Mouse (Mus musculus): ENCODE data around the gene Dixdc1.
A peak's percentile ranks its signal among the peaks of the same experiment; 100 is the strongest.

Dixdc1 gene

DNA sequence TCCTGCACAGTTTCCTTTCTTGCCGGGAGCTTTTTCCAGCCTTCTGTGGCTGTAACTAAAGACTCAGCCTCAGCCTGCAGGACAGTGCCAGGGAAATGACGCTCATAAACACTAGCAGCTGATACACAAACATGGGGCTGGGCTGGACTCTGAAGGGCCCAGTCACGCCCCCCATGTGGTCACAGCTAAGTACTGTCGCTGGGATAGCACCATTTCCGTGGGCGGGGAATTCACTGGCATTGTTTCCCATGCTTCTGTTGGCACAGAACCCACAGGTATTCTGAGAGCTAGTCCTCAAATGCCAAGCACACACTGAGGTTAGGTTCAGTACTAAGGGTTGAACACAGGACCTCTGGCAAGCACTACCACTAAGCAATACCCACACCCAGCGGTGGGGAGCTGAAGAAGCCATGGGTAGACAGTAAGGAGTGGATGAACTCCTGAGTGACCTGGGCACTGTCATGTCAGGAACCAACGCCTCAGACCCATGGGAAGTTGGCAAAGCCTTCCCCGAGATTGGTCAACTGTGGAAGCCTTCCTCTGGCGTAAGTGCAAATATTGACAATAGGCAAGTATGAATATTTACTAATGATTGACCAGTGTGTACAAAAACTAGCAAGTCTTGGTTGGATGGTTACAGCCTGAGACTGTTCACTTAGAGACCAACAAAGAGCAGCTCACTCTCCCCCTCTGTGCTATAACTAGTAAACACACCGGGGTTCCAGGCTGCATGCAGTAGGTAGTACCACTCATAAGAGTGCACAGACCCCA, 38.2 kb downstream of the Dixdc1 start:
- no peak for DNase-seq (ENCODE audit: low spot score)

DNA sequence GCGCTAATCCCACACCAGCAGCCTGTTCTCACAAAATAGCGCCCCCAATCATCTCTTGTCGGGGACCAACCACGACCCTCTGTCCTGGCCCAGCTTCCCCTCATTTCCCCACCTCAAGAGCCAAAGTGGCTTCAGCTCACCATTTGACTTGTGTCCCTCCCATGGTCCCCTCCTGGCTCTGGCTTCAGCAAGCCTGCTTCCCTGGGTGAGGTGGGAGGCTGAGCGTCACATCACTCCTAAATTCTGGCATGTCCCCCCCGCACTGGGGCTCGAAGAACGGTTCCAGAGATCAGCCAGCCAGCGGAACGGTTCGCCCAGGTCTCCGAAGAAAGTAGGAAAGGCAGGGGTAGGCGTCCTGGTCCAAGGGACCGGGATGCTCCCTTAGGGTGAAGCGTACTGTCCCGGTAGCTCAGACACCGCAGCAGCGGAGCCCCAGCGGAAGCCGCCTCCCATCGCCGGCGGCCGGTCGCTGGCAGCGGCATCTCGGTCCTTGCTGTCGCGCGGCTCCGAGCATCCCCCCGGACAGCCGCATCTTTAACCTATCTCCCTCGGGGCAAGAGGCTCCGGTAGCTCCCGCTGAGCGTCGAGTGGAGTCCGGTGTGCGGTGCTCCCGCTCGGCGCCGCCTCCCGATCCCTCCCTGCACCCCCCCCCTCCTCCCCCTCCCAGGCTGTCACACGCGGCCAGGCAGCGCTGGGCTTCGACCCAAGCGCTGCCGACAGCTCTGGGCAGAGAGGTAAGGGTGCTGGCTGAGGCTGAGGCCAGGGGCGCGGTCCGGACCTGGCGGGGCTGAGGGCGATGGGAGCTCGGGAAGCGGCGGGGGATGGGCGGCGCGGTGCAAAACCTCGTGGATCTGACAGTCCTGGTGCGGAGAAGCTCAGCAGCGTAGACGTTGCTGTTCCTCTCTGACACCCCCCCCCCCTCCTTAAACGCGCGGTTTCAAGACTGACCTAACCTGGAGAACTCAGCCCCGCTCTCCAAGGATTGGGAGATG, 40.6 kb downstream of the Dixdc1 start:
- no peak for DNase-seq (ENCODE audit: low spot score)

DNA sequence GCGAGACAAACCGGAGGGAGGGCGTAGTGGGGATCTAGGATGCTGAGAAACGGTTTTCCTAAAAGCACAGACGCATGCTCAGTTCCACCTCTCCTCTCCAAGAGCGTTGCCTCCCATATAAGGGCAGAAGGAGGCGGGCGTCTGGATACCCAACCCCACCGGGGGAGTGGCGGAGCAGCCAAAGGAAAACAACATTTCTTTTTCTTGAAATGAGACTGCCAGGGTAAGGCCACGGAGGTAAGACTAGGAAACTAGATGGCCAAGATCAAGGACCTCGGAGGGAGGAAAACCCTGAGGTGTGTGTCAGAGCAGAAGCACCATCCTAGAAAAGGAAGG, 41.6 kb downstream of the Dixdc1 start:
- no peak for DNase-seq (ENCODE audit: low spot score)

DNA sequence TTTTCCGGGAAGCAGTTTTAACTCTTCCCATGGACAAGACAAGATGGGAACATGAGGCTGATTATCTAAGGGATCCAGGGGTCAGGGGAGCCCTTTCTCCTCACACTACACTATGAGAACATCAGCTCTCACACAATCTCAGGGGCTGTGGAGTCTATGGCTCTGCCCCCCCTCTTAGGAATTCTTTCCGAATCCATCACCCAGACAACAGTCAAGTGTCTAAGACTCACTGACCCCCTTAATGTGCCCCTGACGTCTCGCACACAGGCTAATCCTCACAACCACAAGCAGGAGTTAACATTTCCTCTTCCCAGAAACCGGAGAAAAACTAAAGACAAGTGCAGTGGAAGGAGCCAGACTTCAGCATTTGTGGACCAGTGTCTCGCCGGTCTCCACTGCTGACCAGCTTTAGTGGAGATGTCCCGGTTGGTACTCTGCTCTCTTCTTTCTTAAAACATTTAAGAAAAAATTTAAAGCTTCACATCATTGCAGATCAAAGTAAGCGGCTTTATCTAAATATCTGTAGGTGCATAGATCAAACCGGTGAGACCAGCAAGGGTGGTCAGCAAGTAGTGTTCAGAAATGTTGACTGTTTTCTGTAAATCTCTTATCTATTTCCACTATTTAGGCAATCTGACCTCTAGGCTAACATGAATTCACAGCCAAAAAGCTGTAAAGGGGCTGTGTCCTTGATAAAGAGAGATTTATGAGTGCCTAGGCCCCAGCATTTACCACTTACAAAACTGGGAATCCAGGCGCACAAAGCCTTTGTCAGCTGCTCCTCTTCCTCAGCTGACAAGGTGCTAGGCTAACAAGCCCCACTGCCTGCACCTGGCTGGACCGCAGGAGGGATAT, 42.2 kb downstream of the Dixdc1 start:
- DNase-seq (ENCODE audit: low spot score) = no peak

DNA sequence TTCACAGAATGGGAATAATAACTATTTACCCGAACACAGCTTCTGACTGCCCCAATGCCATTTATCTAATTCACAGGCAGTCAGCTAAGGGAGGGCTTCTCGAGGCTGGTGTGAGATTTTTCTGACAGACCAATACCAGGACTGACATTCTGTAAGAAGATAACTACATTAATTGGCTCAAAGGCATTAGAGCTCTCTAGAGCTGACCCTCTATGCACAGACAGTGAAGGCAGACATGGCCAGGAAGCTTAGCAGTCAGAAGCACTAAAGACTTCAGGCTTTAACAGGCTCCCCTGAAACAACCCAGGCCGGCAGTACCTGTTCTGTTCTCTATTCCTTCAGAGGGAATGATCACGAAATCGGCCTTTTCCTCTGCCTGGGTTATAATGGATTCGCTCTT, 44.2 kb downstream of the Dixdc1 start:
- no peak for DNase-seq (ENCODE audit: low spot score)

DNA sequence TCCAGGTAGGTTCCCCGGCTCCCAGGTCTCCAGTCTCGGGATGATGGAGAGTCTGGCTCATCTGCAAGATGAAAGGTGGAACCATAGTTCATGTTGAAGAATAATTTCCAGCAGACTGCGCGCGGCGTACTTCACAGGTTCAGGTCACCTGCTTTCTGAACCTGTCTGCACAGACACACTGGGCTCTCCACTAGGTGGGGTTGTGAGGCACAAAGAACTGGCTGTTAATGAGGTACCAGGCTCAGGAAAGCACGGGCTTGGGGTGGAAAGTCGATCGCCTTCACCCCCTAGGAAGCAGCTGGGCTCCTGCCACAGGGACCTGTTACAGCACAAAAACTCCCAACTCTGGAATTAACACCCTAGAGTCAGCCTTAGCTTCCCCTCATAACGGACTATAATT, 45.7 kb downstream of the Dixdc1 start:
- DNase-seq (ENCODE audit: low spot score) = no peak

DNA sequence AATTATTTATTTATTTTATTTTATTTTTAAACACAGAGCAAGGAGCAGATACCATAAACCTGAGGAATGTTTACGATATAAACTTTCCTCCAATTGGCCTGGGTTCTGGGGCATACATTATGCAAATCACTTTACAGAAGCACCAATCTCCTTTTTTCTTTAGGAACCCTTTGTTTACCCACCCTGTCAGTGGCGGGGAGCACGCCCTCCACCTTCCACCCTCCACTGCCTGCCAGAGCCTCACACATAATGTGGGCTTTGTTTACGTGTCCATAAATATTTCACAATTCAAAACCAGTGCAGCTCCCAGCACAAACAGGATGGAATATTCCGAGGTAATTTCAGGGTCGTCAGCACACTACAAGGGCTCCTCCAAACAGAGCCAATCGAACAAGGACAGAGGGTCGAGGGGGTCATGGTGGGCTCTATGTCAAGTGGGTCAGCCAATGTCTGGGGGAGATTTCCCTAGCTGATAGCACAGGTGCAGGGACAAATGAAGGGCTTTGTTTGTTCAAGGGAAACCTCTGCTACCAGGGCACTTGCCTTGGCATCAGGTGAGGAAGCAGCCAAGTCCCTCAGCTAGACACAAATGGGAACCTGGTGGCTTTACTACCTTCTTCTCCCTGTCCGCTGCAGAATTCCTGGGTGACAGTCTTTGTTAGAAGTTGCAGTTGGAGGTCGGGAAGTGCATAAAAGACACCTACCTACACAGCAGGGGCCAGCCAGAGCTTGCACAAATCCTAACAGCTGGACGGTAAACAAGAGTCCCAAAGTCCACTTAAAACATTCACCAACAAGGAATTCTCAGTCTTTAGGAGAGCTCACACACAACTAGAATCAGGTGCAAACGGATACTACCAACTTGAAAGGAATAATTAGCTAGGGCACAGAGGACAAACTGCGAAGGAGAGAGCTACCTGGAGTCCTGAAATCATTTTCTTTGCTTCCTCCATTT, 46.4 kb downstream of the Dixdc1 start:
- no peak for DNase-seq (ENCODE audit: low spot score)

DNA sequence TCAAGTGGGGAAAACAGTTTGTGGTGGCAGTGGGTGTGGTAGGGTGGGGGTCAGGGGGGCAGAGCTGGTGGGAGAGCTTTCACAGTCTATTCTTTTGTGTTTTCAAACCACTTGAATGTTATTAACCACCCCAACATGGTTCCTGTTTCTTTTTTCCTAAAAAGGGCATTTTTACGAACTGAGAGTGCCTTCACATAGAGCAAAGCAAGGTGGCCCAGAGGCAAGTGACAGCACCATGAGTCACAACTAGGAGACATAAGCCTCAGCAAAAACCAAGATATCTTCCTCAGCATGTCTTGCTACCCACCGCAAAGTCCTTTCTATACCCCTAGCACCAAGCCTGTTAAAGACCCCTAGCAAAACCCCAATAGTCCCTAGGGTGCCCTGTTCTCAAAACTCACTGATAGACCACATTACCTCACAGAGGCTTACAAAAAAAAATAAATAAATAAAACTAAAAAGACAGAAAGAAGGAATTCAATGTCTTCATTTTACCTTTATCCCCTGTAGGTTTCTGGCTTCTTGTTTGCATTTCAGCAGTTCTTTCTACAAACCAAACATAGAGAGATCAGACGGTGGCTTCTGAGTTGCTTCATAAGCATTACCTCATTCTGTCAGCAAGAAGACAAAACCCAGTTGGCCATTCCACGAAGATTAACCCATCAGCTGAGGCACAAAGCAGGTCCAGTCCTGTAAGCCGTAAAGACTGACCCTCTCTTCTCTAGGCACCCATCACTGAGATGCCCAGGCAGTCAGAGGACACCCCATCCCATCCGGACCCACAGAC, 52.3 kb downstream of the Dixdc1 start:
- no peak for DNase-seq (ENCODE audit: low spot score)

DNA sequence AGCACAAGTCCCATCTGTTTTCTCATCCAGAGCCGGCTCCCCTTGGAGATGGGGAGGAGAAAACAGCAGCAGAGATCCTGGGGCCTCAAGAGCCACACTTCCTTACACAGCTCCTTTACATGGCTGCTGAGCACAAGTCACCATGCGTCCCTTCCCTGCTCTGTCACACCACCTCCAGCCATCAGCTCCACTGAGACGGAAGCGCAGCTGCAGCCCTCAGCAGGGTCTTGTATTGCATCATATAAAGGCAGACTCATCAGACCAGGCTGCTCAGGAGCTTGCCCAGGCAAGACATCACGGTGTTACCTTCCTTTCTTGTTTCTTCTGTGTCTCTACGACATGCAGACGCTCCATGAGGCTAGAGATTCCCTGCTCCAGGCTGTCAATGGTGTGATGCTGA, 57.6 kb downstream of the Dixdc1 start:
- DNase-seq (ENCODE audit: low spot score) = no peak

DNA sequence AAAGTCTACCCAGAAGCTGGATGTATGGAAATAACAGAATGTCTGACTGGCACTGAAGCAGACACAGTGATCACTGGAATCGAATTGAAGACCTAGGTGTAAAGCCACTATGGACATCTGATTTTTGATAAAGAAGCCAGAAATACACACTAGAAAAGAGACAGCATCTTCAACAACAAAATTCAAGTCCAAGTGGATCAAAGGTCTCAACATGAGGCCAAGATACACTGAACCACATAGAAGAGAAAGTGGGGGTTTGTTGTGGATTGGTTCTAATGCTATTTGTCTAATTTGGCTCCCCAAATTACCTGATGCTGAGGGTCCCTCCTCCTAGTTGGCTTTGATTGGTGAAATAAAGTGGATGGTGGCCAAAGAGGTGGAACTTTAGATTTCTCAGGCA, 59.9 kb downstream of the Dixdc1 start:
- DNase-seq (ENCODE audit: low spot score) = no peak

DNA sequence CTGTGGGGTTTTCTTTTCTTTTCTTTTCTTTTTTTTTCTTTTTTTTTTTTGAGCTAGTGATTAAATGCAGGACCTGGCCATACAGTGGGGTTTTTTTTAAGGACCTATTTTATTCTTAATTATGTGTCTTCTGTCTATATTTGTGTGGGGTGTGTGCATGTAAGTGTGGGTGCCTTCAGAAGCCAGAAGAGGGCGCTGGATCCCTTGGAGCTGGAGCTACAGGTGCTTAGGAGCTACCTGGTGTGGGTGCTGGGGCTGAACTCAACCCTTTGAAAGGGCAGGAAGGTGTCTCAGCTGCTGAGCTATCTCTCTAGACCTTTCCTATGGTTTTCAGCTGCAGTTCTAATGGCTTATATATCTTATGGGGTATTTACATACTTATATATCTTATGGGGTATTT, 64.5 kb downstream of the Dixdc1 start:
- no peak for DNase-seq (ENCODE audit: low spot score)

DNA sequence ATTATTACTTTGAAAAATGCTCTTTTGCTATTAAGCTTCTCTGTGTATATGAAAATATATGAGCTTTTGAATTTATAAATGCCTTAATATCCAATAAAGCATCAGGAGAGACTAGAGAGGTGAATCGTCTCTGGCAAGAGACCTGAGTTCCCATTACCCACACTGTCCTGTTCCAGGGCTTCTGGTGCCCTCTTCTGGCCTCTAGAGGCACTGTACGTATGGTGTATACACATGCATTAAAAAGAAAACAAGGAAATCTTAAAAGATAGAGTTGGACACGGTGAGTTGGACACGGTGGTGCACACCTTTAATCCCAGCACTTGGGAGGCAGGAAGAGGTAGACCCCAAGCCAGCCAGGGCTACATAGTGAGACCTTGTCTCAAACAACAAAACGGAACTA, 68.6 kb downstream of the Dixdc1 start:
- DNase-seq (ENCODE audit: low spot score) = peak; percentile 35

DNA sequence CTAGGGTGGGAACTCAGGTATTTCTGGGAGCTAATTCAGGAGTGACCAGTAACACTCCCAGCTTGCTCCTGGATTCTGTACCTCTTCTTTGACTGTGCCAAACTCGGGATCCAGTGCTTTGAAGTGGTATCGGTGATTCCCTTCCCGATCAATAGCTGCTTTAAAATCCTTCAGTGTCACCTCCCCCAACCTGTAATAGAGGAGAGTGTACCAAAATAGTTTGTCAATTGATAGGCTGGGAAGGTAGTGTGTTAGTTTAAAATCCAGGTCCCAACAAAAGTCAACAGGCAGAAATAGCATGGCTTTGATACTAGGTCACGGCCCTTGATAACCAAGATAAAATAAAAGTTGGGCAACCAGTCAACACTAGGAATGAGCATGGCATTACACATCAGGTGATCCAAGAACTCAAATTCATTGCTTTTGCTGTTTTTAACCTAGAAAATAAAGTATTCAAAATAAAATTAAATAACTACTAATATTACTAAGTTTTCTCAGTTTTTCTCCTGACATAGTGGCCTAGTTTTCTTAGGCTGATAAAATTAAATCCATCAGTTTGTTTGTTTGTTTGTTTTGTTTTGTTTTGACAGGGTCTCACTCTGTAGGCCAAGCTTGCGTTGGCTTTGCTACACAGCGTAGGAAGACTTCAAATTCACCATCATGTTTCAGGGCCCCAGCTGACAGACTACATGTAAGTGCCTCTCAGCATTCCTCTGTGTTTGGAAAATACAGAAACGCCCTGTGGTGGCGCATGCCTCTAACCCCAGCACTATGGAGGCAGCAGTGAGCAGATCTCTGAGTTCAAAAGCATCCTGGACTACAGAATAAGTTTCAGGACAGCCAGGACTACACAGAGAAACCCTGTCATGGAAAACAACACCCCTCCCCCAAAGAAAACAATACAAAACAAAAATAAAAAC, 71.5 kb downstream of the Dixdc1 start:
- DNase-seq (ENCODE audit: low spot score) = no peak

DNA sequence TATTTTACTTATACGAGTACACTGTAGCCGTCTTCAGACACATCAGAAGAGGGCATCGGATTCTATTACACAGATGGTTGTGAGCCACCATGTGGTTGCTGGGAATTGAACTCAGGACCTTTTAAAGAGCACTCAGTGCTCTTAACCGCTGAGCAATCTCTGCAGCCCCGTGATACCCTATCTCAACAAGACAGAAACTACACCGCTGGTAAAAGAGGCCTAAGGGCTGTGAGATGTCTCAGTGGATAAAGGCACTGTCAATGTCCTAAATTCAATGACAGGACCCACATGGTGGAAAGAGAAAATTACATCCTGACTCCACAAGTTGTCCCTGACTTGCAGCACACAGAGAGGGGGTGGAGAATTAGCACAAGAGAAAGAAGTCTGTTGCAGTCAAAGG, 72.9 kb downstream of the Dixdc1 start:
- DNase-seq (ENCODE audit: low spot score) = no peak

DNA sequence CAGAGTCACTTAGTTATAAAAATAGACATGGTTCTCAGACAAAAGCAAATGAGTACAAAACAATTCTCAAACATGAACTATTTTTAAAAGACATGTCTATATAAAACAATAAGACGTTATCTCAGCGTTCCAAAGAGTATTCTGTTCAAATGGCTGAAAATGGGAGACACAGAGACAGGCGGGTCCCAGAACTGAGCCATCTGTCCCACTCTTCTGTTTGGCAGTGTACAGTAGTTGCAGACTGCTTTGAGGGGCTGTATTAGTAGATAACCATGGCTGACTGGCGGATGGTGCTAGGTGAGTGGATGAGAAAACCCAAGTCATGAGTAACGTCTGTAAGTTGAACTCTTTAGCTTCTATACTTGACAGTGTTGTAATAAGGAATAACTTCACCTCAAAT, 74.5 kb downstream of the Dixdc1 start:
- no peak for DNase-seq (ENCODE audit: low spot score)

DNA sequence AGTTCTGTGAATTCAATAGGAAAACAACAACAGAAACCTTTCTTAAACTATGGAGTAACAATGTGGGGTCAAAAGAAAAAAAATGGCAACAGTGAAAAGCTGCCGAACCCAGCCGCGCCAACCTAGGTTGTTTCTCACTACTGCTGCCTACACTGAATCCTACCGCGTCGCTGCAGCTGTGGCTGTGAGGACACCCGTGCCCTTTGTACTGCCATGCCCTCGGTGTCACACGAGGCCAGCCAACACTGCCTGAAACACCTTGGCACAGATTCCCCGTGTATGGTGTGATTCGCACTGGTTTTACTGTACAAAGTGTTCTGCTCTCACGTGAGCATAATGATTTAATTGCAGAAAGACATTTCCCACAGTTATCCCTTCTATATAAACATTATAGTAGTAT, 78.9 kb downstream of the Dixdc1 start:
- DNase-seq (ENCODE audit: low spot score) = no peak

DNA sequence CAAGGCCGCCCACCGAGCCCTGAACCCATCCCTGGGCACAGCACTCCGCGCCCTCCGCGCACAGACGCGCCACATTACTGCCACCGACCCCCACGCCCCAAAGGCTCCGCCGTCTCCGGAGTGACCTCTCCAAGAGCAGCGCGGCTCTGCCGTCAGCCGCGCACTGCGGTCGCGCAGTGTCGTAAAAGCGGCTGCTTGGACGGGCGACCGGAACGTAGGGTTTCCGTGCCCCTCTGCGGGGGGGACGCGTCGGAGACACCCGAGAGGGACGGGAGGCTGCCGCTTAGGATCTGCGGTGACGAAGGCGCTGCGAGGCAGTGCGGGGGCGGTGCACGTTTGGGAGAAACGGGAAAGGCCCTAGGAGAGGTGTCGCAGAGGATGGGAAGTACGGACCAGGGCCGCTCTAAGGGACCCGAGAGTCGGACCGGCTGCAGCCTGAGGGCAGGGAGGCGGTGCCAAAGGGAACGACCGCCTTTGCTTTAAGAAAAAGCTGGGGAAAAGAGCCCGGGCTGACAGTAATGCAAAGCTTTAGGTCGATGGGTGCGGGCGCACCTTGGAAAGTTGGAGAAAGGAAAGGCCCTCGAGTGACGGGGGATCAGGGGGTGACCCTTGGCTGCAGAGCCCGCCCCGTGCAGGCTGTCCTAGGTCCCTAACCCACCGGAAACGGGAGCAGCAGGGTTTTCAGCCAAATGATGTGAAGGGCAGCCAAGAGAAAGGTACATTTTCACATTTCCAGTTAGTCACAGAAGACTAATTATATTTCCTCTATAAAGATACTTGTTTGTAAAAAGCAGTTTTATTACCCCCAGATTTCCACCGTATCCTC, 79.7 kb downstream of the Dixdc1 start, which contains the start of gene Dlat:
Gene Dlat, minus strand, starts transcription at position 389 of the 826 bp plus-strand sequence.
- DNase-seq (ENCODE audit: low spot score) = peak; percentile 71

DNA sequence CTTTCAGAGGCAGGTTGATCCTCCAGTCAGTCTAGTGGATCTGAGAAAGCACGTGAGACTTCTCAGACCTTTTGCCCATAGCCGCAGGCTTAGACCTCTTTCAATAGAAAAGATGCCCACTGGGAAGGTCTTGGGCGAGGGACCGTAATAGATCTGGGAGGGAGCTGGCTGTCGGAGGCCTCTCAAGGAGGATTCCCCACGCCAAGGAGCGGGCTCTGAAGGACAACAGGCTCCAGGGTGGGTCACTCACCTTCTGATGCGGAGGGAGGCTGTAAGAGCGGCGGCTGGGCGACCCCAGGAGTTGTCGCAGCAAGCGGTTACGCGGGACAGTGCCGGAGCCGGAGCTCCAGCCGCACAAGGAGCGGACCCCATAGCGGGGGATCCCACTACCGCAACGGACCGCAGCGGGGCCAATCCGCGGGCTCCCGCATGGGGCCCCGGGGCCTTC, 80.4 kb downstream of the Dixdc1 start:
- peak; percentile 4 for DNase-seq (ENCODE audit: low spot score)

Data from spleen, adult 12 weeks (tissue).